Mouse (Mus musculus): ENCODE measurements around the gene Gdf10.

Gdf10 gene

DNA sequence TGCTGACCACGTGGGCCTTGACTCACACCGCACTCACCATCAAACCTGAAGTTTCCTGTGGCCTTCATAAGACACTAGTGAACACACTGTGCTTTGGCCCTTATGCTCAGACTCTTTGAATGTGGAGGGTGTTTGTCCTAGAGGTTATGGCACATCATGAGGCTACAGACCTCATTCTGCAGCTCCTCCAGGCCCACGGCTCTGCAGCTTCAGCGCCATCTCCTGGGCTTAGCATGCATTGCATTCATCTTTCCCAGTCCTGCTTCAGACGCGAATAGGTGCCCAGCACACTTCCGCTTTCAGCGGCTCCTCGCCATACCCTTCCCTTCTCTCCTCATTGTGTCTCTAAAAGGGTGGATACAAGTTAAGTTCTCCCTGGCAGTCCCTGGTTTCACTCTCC, 15.7 kb downstream of the Gdf10 start:
- DNase-seq (ENCODE audit: low read depth), result peak; percentile 4

DNA sequence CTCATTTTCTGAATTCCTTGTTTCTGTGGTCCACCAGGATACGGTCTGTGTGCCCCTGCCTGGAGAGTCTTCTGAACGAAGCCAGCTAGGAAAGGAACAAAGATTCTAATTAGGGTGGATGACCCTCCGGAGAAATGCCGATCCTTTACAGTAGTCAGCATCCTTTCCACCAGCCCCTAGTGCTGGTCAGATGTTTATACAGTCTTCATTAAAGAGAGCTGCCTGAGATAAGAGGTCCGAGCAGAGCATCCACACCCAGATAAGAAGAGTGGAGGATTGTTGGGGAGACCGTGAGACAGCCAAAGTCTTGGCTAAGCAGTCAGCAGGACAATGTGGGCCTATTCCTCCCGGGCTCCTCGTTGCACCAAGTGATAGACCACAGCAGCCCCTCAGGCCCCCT, 17.4 kb downstream of the Gdf10 start, which contains the start of gene Gdf2:
TSS of gene Gdf2 (plus strand) at position 301 of the 400 bp plus-strand sequence.
- no peak for DNase-seq (ENCODE audit: low read depth)

DNA sequence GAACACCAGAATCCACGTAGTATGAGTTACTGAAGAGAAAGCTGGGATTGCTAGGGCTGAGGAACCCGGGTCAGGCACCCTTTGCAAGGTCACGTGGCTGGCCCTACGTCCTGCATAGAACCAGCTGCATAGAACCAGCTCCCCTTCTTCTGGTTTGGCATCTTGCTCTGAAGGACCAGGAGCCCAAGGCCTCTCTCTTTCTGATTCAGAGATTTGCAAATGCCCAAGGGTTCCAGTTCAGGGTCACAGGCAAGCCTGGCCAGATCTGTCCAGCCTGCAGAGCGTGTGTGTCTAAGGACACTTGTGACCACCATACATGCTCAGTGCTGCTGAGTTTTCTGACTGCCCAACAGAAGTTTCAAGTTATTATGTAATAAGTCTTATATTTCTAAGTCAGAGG, 18.8 kb downstream of the Gdf10 start:
- no peak for DNase-seq (ENCODE audit: low read depth)

GRCm38 (mm10) chr14:33946125-33946524, 22.7 kb downstream of the Gdf10 start:
- no peak for DNase-seq (ENCODE audit: low read depth)

- DNase-seq (ENCODE audit: low read depth), result no peak
These were observed 29.0 kb downstream of the Gdf10 start for GRCm38 (mm10) chr14:33952233-33952981.

DNA sequence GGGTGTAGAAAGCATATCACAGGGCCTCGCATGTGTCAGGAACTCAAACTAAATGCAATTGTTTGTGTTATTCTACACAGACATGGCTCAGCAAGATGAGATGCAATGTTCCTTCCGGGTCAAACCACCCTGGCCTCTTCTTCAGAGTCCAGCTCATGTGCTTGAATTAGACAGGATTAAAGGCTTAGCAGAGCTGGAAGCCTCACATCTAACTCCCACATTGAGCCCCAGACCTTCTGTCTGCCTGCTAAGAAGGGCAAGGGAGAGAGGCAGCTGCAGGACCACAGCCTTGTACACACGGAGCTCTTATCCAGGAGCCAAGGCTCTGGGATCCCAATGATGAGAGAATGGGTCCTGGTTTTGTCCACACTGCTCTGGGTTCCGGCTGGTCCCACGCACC, 30.4 kb downstream of the Gdf10 start, which contains the start of gene Rbp3:
TSS of gene Rbp3 (plus strand) at position 243 of the 400 bp plus-strand sequence.
- no peak for DNase-seq (ENCODE audit: low read depth)

GRCm38 (mm10) chr14:33956055-33956454, 32.7 kb downstream of the Gdf10 start:
- DNase-seq (ENCODE audit: low read depth), result no peak

DNA sequence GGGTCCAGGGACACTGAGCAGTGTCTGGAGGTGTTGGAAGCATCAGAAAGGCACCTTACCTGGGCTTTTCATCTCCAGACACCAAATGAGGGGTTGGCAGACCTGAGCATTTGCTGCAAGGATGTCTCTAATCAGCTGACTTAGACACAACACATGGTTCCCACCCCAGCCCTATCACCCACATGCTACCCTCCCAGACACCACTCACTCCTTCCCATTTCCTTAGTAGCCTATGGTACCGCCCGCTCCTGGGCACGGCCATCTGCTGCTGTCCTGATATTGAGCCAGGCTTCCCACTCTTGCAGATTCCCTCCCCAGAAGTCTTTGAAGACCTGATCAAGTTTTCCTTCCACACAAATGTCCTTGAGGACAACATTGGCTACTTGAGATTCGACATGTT, 34.8 kb downstream of the Gdf10 start:
- no peak for DNase-seq (ENCODE audit: low read depth)

DNA sequence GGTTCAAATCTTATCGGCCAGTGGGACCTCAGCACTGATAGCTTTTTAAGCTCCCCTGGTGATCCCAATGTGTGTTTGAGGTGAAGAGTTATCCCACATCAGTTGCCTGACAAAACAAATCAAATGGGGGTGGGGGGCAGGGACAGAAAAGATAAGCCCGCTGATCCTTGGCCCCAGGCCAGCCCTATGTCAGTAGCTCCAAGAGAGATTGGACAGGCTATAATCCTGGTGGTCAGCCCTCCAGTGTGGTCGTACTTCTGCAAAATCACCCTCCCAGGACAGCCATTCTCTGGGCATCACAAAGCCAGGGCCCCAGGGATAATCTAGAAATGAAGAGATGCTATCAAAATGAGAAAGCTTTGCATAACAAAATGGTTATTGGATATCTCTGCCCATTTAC, 35.5 kb downstream of the Gdf10 start:
- DNase-seq (ENCODE audit: low read depth), result no peak

GRCm38 (mm10) chr14:33959341-33959740, 36.0 kb downstream of the Gdf10 start:
- DNase-seq (ENCODE audit: low read depth), result peak; percentile 9

- peak; percentile 1 for DNase-seq (ENCODE audit: low read depth)
These were observed 42.3 kb downstream of the Gdf10 start for GRCm38 (mm10) chr14:33965675-33966074.

DNA sequence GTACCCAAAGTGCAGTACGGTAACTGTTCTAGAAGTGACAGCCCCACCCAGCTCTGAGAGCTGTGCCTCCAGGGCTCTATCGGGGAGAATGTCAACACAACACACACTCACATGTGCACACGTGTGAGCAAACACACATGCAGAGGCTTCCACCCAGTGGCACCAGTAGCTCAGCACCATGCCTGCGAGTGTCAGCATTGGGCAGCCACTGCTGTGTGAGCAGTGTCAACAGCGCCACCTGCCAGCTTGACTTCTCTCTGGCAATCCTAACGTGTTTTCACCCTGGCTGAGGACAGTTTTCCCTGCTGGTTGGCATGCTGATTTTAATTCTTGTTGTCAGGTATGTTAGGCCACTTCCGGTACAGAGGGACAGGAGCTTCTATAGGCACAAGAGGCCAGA, 49.3 kb downstream of the Gdf10 start:
- DNase-seq (ENCODE audit: low read depth), result no peak

DNA sequence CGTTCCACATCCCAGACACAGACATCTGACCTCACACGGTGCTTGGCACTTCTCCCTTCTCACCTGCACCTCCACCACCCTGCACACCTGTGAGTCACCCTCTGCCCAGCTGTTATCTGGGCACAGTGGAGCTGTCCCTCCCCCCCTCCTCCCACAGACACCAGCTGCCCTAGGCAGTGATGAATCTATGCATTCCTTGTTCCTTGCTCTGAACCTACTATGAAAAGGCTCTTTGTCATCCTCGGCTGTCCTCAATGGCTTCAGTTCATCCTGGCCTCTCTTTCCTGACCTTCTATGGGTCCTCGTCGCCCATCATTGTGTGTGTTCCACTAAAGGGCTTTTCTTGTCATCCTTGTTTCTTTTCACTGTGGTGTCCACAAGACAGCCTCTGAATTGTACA, 51.4 kb downstream of the Gdf10 start:
- no peak for DNase-seq (ENCODE audit: low read depth)

GRCm38 (mm10) chr14:33977748-33978147, 54.4 kb downstream of the Gdf10 start:
- no peak for DNase-seq (ENCODE audit: low read depth)

DNA sequence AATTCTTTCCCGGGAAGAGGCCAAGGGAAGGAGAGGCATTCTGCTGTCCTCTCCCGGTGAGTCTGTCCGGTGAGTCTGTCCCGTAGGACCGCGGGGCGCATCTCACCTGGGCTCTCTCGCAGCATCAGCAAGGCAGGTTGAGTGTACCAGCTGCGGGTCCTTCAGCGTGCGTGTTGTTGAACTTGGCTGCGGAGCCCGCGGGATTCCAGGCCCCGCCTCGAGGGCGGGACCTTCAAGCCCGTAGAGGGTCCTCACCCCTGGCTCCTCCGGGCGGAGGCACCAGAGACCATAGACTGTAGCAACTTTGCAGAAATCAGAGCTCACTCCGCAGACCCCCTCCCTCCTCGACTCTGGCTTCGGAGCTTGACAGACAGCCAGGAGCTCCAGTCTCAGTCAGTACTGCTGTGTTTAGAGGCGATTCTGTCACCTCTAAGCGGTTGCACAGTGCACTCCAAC, 55.2 kb downstream of the Gdf10 start, which contains the start of gene Zfp488:
TSS of gene Zfp488 (minus strand) at position 161 of the 456 bp plus-strand sequence.
- no peak for DNase-seq (ENCODE audit: low read depth)
